ENCODE assay signal across 8 mouse cellular contexts in genomic region chr1:179960882-179961698, GRCm38 (mm10). TPM values are rescaled to one million over a fixed set of nuclear protein-coding genes. Genes with fewer than 3 reads are reported as not detected.
DNase-seq lines count a peak whose midpoint lies in the region; ATAC-seq and TF ChIP-seq lines count a peak whose summit lies in the region.

No protein-coding gene starts in this region.

- H3K4me2 ChIP-seq in forebrain, embryonic 16.5 days (ENCODE audit: low read length), result peak overlapping the region; percentile 96
- peak overlapping the region; percentile 59 for H3K4me2 ChIP-seq in stomach, embryonic 14.5 days (replicated peaks; ENCODE audit: low read depth, low read length)

- no peaks in the 10 kb centered on the region for H3K36me3 ChIP-seq in forebrain, embryonic 16.5 days (ENCODE audit: control insufficient read depth, insufficient read depth)
- no peaks in the 10 kb centered on the region for H3K36me3 ChIP-seq in liver, adult 2 months (ENCODE audit: control insufficient read depth, insufficient read depth, low read length)
- no peaks in the 10 kb centered on the region for H3K36me3 ChIP-seq in stomach, embryonic 14.5 days (ENCODE audit: control insufficient read depth, insufficient read depth, low read length)

- peak overlapping the region; percentile 62 for H3K4me3 ChIP-seq in brown adipose tissue, adult 24 weeks (ENCODE audit: insufficient read depth, low read depth, low read length)
- H3K4me3 ChIP-seq in forebrain, embryonic 16.5 days (replicated peaks; ENCODE audit: low read length), result peak overlapping the region; percentile 89
- peak overlapping the region; percentile 51 for H3K4me3 ChIP-seq in liver, adult 2 months (ENCODE audit: insufficient read depth, low read depth, low read length)
- H3K4me3 ChIP-seq in stomach, embryonic 14.5 days (ENCODE audit: low read depth, low read length), result peak overlapping the region; percentile 69

- no peak for ATAC-seq in forebrain, embryonic 16.5 days
- no peak for ATAC-seq in stomach, embryonic 14.5 days (ENCODE audit: insufficient number of reproducible peaks, insufficient read depth, low FRiP score, low read depth)

- TF ChIP-seq POLR2A in liver, adult 2 months (IDR thresholded peaks at IDR 0.05; ENCODE audit: extremely low read depth, insufficient read depth, low read length), result no peak

- peak overlapping the region; percentile 39 for H3K9ac ChIP-seq in forebrain, embryonic 16.5 days (replicated peaks; ENCODE audit: low read depth, low read length)
- H3K9ac ChIP-seq in liver, adult 2 months (ENCODE audit: low read depth, low read length), result 0 out of 2 replicates have a peak overlapping the region, but pooled peaks have one; percentile 31
- H3K9ac ChIP-seq in stomach, embryonic 14.5 days (replicated peaks; ENCODE audit: low read depth, low read length), result 0 out of 2 replicates have a peak overlapping the region, but pooled peaks have one; percentile 18

- no peak for TF ChIP-seq CTCF in liver, adult 2 months (IDR thresholded peaks at IDR 0.05; ENCODE audit: low read depth, low read length)

- no peaks in the 10 kb centered on the region for H3K27me3 ChIP-seq in forebrain, embryonic 16.5 days (replicated peaks; ENCODE audit: control insufficient read depth, insufficient read depth, low read length)
- H3K27me3 ChIP-seq in liver, adult 2 months (ENCODE audit: control insufficient read depth, insufficient read depth, low read length), result no peaks in the 10 kb centered on the region
- no peaks in the 10 kb centered on the region for H3K27me3 ChIP-seq in stomach, embryonic 14.5 days (ENCODE audit: control insufficient read depth, insufficient read depth, low read length)

- no peaks in the 10 kb centered on the region; the same call in none of the 2 replicates for H3K4me1 ChIP-seq in brown adipose tissue, adult 24 weeks (ENCODE audit: control insufficient read depth, insufficient read depth, insufficient read length, low read length)
- H3K4me1 ChIP-seq in forebrain, embryonic 16.5 days (replicated peaks; ENCODE audit: control insufficient read depth, insufficient read depth, low read length), result peaks cover 35% of the 10 kb centered on the region
- H3K4me1 ChIP-seq in liver, adult 2 months (ENCODE audit: control insufficient read depth, insufficient read depth, low read length), result peaks cover 5% of the 10 kb centered on the region; the same call in 1 of the 2 replicates
- peaks cover 14% of the 10 kb centered on the region; the same call in 1 of the 2 replicates for H3K4me1 ChIP-seq in stomach, embryonic 14.5 days (ENCODE audit: control insufficient read depth, insufficient read depth, low read length)

- no peak overlapping the region for H3K27ac ChIP-seq in brown adipose tissue, adult 24 weeks (replicated peaks; ENCODE audit: low read depth, low read length)
- no peak overlapping the region for H3K27ac ChIP-seq in forebrain, embryonic 16.5 days (ENCODE audit: low read length)
- H3K27ac ChIP-seq in liver, adult 2 months (replicated peaks; ENCODE audit: insufficient read depth, low read depth, low read length), result no peak overlapping the region
- H3K27ac ChIP-seq in stomach, embryonic 14.5 days (ENCODE audit: low read length), result no peak overlapping the region

- 1% methylated on average over 16 of the region's 16 CpGs for WGBS in forebrain, embryonic 16.5 days
- 2% methylated on average over 16 of the region's 16 CpGs for WGBS in liver, adult 2 months
- 2% methylated on average over 16 of the region's 16 CpGs for WGBS in stomach, embryonic 14.5 days

- no peaks in the 10 kb centered on the region for H3K79me2 ChIP-seq in liver, adult 2 months (ENCODE audit: control insufficient read depth, insufficient read depth, low read length)

- intact Hi-C loops in left cerebral cortex, postnatal 25 days (cut with DNase I), result loop anchor here (5.0 kb wide), 2 partner anchors 61 to 76 kb away; no protein-coding TSS in a partner anchor
- intact Hi-C loops in left cerebral cortex, postnatal 36 days (cut with DNase I), result loop anchor here (2.0 to 10.0 kb wide), 2 partner anchors 102 to 184 kb away; no protein-coding TSS in a partner anchor

- no peaks in the 10 kb centered on the region for H3K9me3 ChIP-seq in forebrain, embryonic 16.5 days (ENCODE audit: control insufficient read depth, low read length)
- no peaks in the 10 kb centered on the region for H3K9me3 ChIP-seq in stomach, embryonic 14.5 days (ENCODE audit: control insufficient read depth, low read depth, low read length)

- peak; percentile 14 to 25 for DNase-seq in left cerebral cortex, postnatal 25 days (ENCODE audit: low spot score in 2 of 2)
- DNase-seq in left cerebral cortex, postnatal 36 days (ENCODE audit: low spot score in 2 of 2), result no peak
- peak; percentile 61 for DNase-seq in liver, adult 2 months (ENCODE audit: extremely low read depth, low read depth, low spot score)
- no peak for DNase-seq in gastrocnemius, postnatal 25 days
- DNase-seq in frontal cortex, postnatal 14 days (ENCODE audit: low spot score in 2 of 2), result no peak

RNA-seq across cellular contexts. Expression of gene Cdc42bpa, which starts 0.8 kb away (rescaled TPM):
- total RNA-seq in left cerebral cortex, postnatal 25 days (2021), result 100 to 1,000 TPM; 251 to 258 TPM
- total RNA-seq in left cerebral cortex, postnatal 36 days (2021), result 100 to 1,000 TPM; 231 to 266 TPM
- 24.6 and 25.6 TPM in 2 replicates for polyA plus RNA-seq in brown adipose tissue, adult 24 weeks (2012; ENCODE audit: insufficient read depth, insufficient read length, missing spikeins)
- 28.6 and 31.4 TPM in 2 replicates for polyA plus RNA-seq in forebrain, embryonic 16.5 days (2015; fragmentation: Nextera tagmentation; extraction: Ambion mirVana)
- total RNA-seq in liver, adult 2 months (2014; rRNA removed), result 23.3 and 24.7 TPM in 2 replicates
- 4.3 and 7.0 TPM in 2 replicates for polyA plus RNA-seq in liver, adult 2 months (2012; rRNA removed)
- polyA plus RNA-seq in stomach, embryonic 14.5 days (2014; fragmentation: Nextera tagmentation; extraction: Ambion mirVana), result 22.7 and 26.1 TPM in 2 replicates
- total RNA-seq in gastrocnemius, postnatal 25 days (2021), result 10 to 100 TPM; 22.1 to 22.9 TPM

Comparison
In these comparisons a context has a peak if more than half of its experiments do, and no peak if none do; other contexts are left out.
1. DNase-seq: peak in left cerebral cortex, postnatal 25 days (2 of 2) and liver, adult 2 months (single experiment); none in left cerebral cortex, postnatal 36 days (0 of 2), gastrocnemius, postnatal 25 days (single experiment) and frontal cortex, postnatal 14 days (0 of 2).
2. Peak in every context shown above with its lines, with median percentiles within 50 percentile points of each other: H3K4me3 ChIP-seq and H3K9ac ChIP-seq.